Mouse (Mus musculus) hindbrain, embryonic 15.5 days (tissue): ENCODE data around the gene Cs. TPM values are rescaled to one million over a fixed set of nuclear protein-coding genes. Genes with fewer than 3 reads are reported as not detected.

Experiments
- microRNA-seq: library from miRNA; unstranded; fragments of <30 nt; microRNA quantifications from one replicate; pipeline ENCODE4, GENCODE M21; 2016
- polyA plus RNA-seq: library from polyadenylated mRNA; unstranded; fragments of >200 nt; fragmentation: Nextera tagmentation; extraction: Ambion mirVana; gene quantifications from 2 replicates; pipeline ENCODE4 v1.2.1, GENCODE M21; 2015

Cs gene
- polyA plus RNA-seq, 1 experiment from 2014 or later, result 278 TPM

Small RNA genes within 50 kb of the gene (microRNA-seq; reads per million reads assigned to microRNA genes)
- gene Gm25361 (not detected), gene Gm26308 (not detected), gene Mir6914 (not detected), gene Mir6915 (2.6 reads per million, percentile 9 among the genes with 10 or more reads in this experiment)

Other genes with a start within 250 kb of the Cs start
- gene Baz2a, start 246.2 kb upstream of the Cs start, polyA plus RNA-seq, result 8.1 and 8.3 TPM in 2 replicates
- gene Rbms2, start 157.4 kb upstream of the Cs start, polyA plus RNA-seq, result 10.2 and 10.3 TPM in 2 replicates
- gene Gls2, start 143.3 kb upstream of the Cs start, polyA plus RNA-seq, result 2.0 and 2.2 TPM in 2 replicates
- 20.6 and 21.0 TPM in 2 replicates for gene Spryd4, start 125.9 kb upstream of the Cs start, polyA plus RNA-seq
- 0.12 TPM in 1 of 2 replicates, not detected in the other for gene Mip, start 111.9 kb upstream of the Cs start, polyA plus RNA-seq
- 22.4 and 23.3 TPM in 2 replicates for gene Timeless, start 105.7 kb upstream of the Cs start, polyA plus RNA-seq
- gene Apon, start 83.6 kb upstream of the Cs start, polyA plus RNA-seq, result 0.14 TPM in 1 of 2 replicates, not detected in the other
- 0.21 and 0.47 TPM in 2 replicates for gene Apof, start 69.1 kb upstream of the Cs start, polyA plus RNA-seq
- 20.7 and 21.7 TPM in 2 replicates for gene Stat2, start 67.2 kb upstream of the Cs start, polyA plus RNA-seq
- gene Il23a, start 39.0 kb upstream of the Cs start, polyA plus RNA-seq, result 0.26 and 0.49 TPM in 2 replicates
- gene Pan2, start 34.4 kb upstream of the Cs start, polyA plus RNA-seq, result 19.1 and 21.4 TPM in 2 replicates
- 188 and 205 TPM in 2 replicates for gene Cnpy2, start 15.3 kb upstream of the Cs start, polyA plus RNA-seq
- gene Coq10a, start 31.3 kb downstream of the Cs start, polyA plus RNA-seq, result 38.7 and 41.9 TPM in 2 replicates
- gene Ankrd52, start 39.4 kb downstream of the Cs start, polyA plus RNA-seq, result 10.9 and 13.8 TPM in 2 replicates
- 0.21 and 0.83 TPM in 2 replicates for gene Slc39a5, start 63.5 kb downstream of the Cs start, polyA plus RNA-seq
- 137 and 141 TPM in 2 replicates for gene Nabp2, start 73.8 kb downstream of the Cs start, polyA plus RNA-seq
- gene Rnf41, start 73.9 kb downstream of the Cs start, polyA plus RNA-seq, result 91.3 and 92.4 TPM in 2 replicates
- gene Smarcc2, start 121.5 kb downstream of the Cs start, polyA plus RNA-seq, result 167 and 177 TPM in 2 replicates
- 944 and 959 TPM in 2 replicates for gene Myl6, start 156.4 kb downstream of the Cs start, polyA plus RNA-seq
- gene Myl6b, start 161.0 kb downstream of the Cs start, polyA plus RNA-seq, result 5.7 and 6.5 TPM in 2 replicates
- gene Esyt1, start 188.1 kb downstream of the Cs start, polyA plus RNA-seq, result 14.2 and 14.8 TPM in 2 replicates
- gene Zc3h10, start 210.0 kb downstream of the Cs start, polyA plus RNA-seq, result 18.2 and 20.0 TPM in 2 replicates
- gene Rpl41, start 211.6 kb downstream of the Cs start, polyA plus RNA-seq, result 2,263 and 2,497 TPM in 2 replicates
- 125 and 127 TPM in 2 replicates for gene Pa2g4, start 228.3 kb downstream of the Cs start, polyA plus RNA-seq